Mouse (Mus musculus) kidney, adult 2 months (tissue): ENCODE data around the gene Pspc1.

Experiments used
- CTCF ChIP-seq: fragments of 200-500 bp; conservative IDR thresholded peaks from 2 replicates; pipeline ENCODE4 v1.5.1; 2011; ENCODE audit warnings: low read depth, mild to moderate bottlenecking, control low read depth, low read length, moderate library complexity, mixed read lengths; ENCODE audit not compliant: insufficient read depth, insufficient read length
- POLR2A ChIP-seq: fragments of 200-500 bp; IDR thresholded peaks from one replicate; pipeline ENCODE4 v1.6.1; 2011; ENCODE audit warnings: low read depth, low read length, control low read depth

- TF ChIP-seq CTCF (no peak), POLR2A (no peak)
Observed at GRCm38 (mm10) chr14:56705687-56706086, 72.4 kb downstream of the Pspc1 start.
